Mouse (Mus musculus): ENCODE results near the gene Aldh2. TPM values are rescaled to one million over a fixed set of nuclear protein-coding genes. Genes with fewer than 3 reads are reported as not detected.
A peak's percentile ranks its signal among the peaks of the same experiment; 100 is the strongest.
"Not testable (repeated sequence)": the region's sequence is repeated elsewhere in the genome, so short reads cannot be mapped to it uniquely, and the experiment has no call there.

Aldh2 gene
- polyA plus RNA-seq (2015; fragmentation: Nextera tagmentation; extraction: Ambion mirVana), result 234 and 274 TPM in 2 replicates

GRCm38 (mm10) chr5:121593451-121594401, at the start of gene Aldh2:
TSS of gene Aldh2 (minus strand) at chr5:121593824.
- ATAC-seq (ENCODE audit: low FRiP score, low TSS enrichment), result peak; percentile 90
- Histone ChIP-seq H3K4me1 (ENCODE audit: insufficient read depth, low read length) (peaks cover 27% of the 10 kb centered on the region), H3K9me3 (ENCODE audit: low read length) (no peaks in the 10 kb centered on the region), H3K27ac (ENCODE audit: low read length) (peak within 1 kb of the TSS; percentile 87), H3K4me3 (ENCODE audit: low read length) (peak within 1 kb of the TSS; percentile 76), H3K36me3 (ENCODE audit: insufficient read depth, low read length) (no peaks in the 10 kb centered on the region), H3K9ac (replicated peaks; ENCODE audit: low read length) (peak within 1 kb of the TSS; percentile 85), H3K27me3 (ENCODE audit: insufficient read depth, low read length) (no peaks in the 10 kb centered on the region), H3K4me2 (replicated peaks; ENCODE audit: low read depth, low read length) (peak within 1 kb of the TSS; percentile 95)
- 2% methylated on average over 47 of the region's 47 CpGs for WGBS

DNA sequence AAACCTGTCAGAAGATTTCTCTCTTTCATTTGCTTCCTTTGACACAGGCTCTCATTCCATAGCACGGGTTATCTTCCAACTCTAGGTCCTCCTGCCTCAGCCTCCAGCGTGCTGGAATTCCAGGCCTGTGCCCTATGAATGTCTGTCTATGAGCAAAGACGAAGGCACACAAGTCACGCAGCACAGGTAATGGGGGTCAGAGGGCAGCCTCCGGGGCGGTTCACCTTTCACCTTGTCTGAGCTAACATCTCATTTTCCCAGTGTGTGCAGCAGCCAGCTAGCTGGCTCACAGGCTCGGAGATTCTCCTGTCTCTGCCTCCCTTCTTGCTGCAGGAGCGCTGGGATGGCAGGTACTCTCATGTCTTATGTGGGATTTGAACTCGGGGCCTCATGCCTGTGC, 46.0 kb upstream of the Aldh2 start:
- ATAC-seq (ENCODE audit: low FRiP score, low TSS enrichment), result no peak
- WGBS, result 85% methylated on average over 9 of the region's 9 CpGs
- no peak overlapping the region for H3K9ac ChIP-seq (replicated peaks; ENCODE audit: low read length)
- H3K27ac ChIP-seq (ENCODE audit: low read length), result no peak overlapping the region
- no peaks in the 10 kb centered on the region for H3K27me3 ChIP-seq (ENCODE audit: insufficient read depth, low read length)
- H3K4me3 ChIP-seq (ENCODE audit: low read length), result no peak overlapping the region
- H3K4me1 ChIP-seq (ENCODE audit: insufficient read depth, low read length), result no peaks in the 10 kb centered on the region
- H3K4me2 ChIP-seq (replicated peaks; ENCODE audit: low read depth, low read length), result no peak overlapping the region
- no peaks in the 10 kb centered on the region for H3K9me3 ChIP-seq (ENCODE audit: low read length)
- H3K36me3 ChIP-seq (ENCODE audit: insufficient read depth, low read length), result no peaks in the 10 kb centered on the region

GRCm38 (mm10) chr5:121637296-121637695, 43.7 kb upstream of the Aldh2 start:
- no peaks in the 10 kb centered on the region for H3K9me3 ChIP-seq (ENCODE audit: low read length)
- H3K4me1 ChIP-seq (ENCODE audit: insufficient read depth, low read length), result no peaks in the 10 kb centered on the region
- H3K9ac ChIP-seq (replicated peaks; ENCODE audit: low read length), result no peak overlapping the region
- no peak for ATAC-seq (ENCODE audit: low FRiP score, low TSS enrichment)
- 80% methylated on average over 6 of the region's 6 CpGs for WGBS
- no peak overlapping the region for H3K27ac ChIP-seq (ENCODE audit: low read length)
- no peak overlapping the region for H3K4me2 ChIP-seq (replicated peaks; ENCODE audit: low read depth, low read length)
- no peaks in the 10 kb centered on the region for H3K36me3 ChIP-seq (ENCODE audit: insufficient read depth, low read length)
- no peak overlapping the region for H3K4me3 ChIP-seq (ENCODE audit: low read length)
- H3K27me3 ChIP-seq (ENCODE audit: insufficient read depth, low read length), result no peaks in the 10 kb centered on the region

DNA sequence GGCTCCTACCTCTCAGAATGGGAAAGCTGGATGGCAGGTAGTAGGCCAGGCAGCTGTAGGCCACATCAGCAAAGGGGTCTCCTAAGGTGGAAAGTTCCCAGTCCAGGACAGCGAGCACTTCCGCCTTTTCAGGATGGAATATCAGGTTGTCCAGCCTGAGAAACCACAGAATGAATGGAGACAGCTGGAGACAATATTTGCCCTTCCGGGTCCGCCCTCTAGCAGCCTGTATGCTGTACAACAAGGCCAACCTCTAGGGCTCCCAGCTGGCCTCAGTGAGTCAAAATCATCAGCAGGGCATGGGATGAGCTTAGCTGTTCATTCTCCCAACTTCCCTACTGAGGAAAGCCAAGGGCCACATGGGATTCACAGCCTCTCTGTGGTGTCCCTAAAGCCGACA, 41.0 kb upstream of the Aldh2 start:
- Histone ChIP-seq H3K4me3 (ENCODE audit: low read length) (no peak overlapping the region), H3K36me3 (ENCODE audit: insufficient read depth, low read length) (no peaks in the 10 kb centered on the region), H3K27me3 (ENCODE audit: insufficient read depth, low read length) (no peaks in the 10 kb centered on the region), H3K4me2 (replicated peaks; ENCODE audit: low read depth, low read length) (no peak overlapping the region), H3K9me3 (ENCODE audit: low read length) (no peaks in the 10 kb centered on the region), H3K27ac (ENCODE audit: low read length) (no peak overlapping the region), H3K4me1 (ENCODE audit: insufficient read depth, low read length) (no peaks in the 10 kb centered on the region), H3K9ac (replicated peaks; ENCODE audit: low read length) (no peak overlapping the region)
- 89% methylated on average over 5 of the region's 5 CpGs for WGBS
- no peak for ATAC-seq (ENCODE audit: low FRiP score, low TSS enrichment)

DNA sequence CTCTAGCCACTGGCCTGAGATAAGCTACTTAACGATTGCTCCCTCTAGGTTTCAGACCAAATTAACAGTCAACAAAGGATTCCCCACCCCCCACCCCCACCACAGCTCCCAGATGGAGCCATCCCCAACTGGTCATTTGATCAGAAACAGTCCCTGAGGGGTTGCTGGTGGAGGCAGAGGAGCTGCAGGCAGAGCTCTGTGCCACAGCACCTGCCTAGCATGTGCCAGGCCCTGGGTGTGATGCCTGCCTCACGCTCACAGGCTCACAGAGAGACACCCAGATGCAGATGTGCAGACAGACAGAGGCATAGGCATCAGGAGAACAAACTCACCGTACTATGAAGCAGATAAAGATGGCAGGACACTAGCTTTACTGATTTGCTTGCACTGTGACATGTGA, 39.2 kb upstream of the Aldh2 start:
- Histone ChIP-seq H3K4me2 (replicated peaks; ENCODE audit: low read depth, low read length) (no peak overlapping the region), H3K9me3 (ENCODE audit: low read length) (no peaks in the 10 kb centered on the region), H3K4me1 (ENCODE audit: insufficient read depth, low read length) (no peaks in the 10 kb centered on the region), H3K36me3 (ENCODE audit: insufficient read depth, low read length) (no peaks in the 10 kb centered on the region), H3K27ac (ENCODE audit: low read length) (no peak overlapping the region), H3K9ac (replicated peaks; ENCODE audit: low read length) (no peak overlapping the region), H3K4me3 (ENCODE audit: low read length) (no peak overlapping the region), H3K27me3 (ENCODE audit: insufficient read depth, low read length) (no peaks in the 10 kb centered on the region)
- ATAC-seq (ENCODE audit: low FRiP score, low TSS enrichment), result no peak; the same call in 1 of the 2 replicates
- 38% methylated on average over 3 of the region's 3 CpGs for WGBS

DNA sequence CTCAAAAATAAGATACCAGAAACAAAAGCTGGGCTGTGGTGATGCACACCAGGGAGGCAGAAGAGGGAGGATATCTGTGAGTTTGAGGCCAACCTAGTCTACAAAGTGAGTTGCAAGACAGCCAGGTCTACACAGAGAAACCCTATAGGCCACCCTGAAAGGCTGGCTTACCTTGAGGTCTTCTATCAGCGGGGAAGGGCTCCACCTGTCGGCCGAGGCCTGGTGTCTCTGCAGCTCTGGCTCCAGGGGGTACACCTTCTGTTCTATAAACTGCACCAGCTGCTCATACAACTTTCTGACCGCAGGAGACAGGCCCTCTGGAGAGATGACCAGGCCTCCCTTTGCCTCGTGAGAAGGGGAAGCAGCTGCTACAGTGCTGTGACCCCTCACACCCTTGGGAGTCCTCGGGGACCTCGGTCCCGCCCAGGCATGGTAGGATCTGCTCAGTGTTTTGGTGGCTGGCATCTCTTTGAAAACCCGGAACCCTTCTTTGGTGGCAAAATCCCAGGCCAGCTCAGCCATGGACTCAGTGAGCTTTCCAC, 37.6 kb upstream of the Aldh2 start:
- not testable (repeated sequence) for H3K36me3 ChIP-seq (ENCODE audit: insufficient read depth, low read length); ATAC-seq (ENCODE audit: low FRiP score, low TSS enrichment)
- 54% methylated on average over 8 of the region's 9 CpGs for WGBS

DNA sequence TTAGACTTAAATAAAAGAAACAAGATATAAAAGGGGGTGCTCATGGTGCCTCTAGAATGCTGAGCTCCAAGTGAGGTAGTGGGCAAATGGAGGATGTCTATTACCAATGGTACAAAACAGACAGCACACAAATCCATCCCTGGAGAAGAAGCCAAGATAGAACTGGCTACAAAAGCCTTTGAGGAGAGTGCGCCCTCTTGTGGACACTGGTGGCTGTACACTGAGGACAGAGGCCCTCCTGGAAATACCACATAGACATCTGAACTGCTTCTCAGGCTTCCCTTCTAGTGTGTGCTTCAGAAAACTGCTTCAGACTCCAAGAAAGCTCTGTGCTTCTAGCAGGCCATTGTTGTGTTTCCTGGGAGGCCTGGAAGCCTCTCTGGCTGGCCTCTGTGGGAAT, 34.2 kb upstream of the Aldh2 start:
- WGBS, result 4% methylated on average over 1 of the region's 1 CpGs
- Histone ChIP-seq H3K27ac (ENCODE audit: low read length) (no peak overlapping the region), H3K9ac (replicated peaks; ENCODE audit: low read length) (no peak overlapping the region), H3K36me3 (ENCODE audit: insufficient read depth, low read length) (no peaks in the 10 kb centered on the region), H3K4me2 (replicated peaks; ENCODE audit: low read depth, low read length) (no peak overlapping the region), H3K27me3 (ENCODE audit: insufficient read depth, low read length) (no peaks in the 10 kb centered on the region), H3K4me3 (ENCODE audit: low read length) (no peak overlapping the region), H3K9me3 (ENCODE audit: low read length) (no peaks in the 10 kb centered on the region), H3K4me1 (ENCODE audit: insufficient read depth, low read length) (no peaks in the 10 kb centered on the region)
- ATAC-seq (ENCODE audit: low FRiP score, low TSS enrichment), result no peak

More for the DNA sequence above, 37.6 kb upstream of the Aldh2 start:
- H3K4me1 ChIP-seq (ENCODE audit: insufficient read depth, low read length); H3K27ac ChIP-seq (ENCODE audit: low read length); H3K27me3 ChIP-seq (ENCODE audit: insufficient read depth, low read length); H3K9ac ChIP-seq (replicated peaks; ENCODE audit: low read length); H3K4me2 ChIP-seq (replicated peaks; ENCODE audit: low read depth, low read length); H3K4me3 ChIP-seq (ENCODE audit: low read length); H3K9me3 ChIP-seq (ENCODE audit: low read length): not testable (repeated sequence)

DNA sequence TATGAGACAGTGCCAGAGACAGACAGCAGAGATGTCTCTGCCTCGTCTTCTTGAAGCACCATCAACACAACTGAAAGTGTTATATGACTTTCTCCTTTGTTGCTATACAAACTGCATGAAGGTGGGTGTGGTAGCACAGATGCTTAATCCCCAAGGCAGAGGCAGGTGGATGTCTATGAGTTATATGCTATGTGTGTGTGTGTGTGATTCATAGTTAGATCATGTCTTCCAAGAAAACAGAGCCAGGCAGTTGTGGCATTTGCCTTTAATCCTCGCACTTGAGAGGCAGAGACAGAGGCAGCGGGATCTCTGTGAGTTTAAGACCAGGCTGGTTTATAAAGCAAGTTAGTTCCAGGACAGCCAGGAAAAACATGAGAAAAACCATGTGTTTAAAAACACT, 29.6 kb upstream of the Aldh2 start:
- ATAC-seq (ENCODE audit: low FRiP score, low TSS enrichment), result no peak
- H3K4me3 ChIP-seq (ENCODE audit: low read length), result no peak overlapping the region
- no peaks in the 10 kb centered on the region for H3K27me3 ChIP-seq (ENCODE audit: insufficient read depth, low read length)
- H3K9ac ChIP-seq (replicated peaks; ENCODE audit: low read length), result no peak overlapping the region
- H3K4me1 ChIP-seq (ENCODE audit: insufficient read depth, low read length), result peaks cover 10% of the 10 kb centered on the region
- no peak overlapping the region for H3K4me2 ChIP-seq (replicated peaks; ENCODE audit: low read depth, low read length)
- no peak overlapping the region for H3K27ac ChIP-seq (ENCODE audit: low read length)
- H3K9me3 ChIP-seq (ENCODE audit: low read length), result no peaks in the 10 kb centered on the region
- H3K36me3 ChIP-seq (ENCODE audit: insufficient read depth, low read length), result no peaks in the 10 kb centered on the region
- WGBS, result 81% methylated on average over 3 of the region's 3 CpGs

- H3K9ac ChIP-seq (replicated peaks; ENCODE audit: low read length), result no peak overlapping the region
- peaks cover 11% of the 10 kb centered on the region for H3K4me1 ChIP-seq (ENCODE audit: insufficient read depth, low read length)
- no peak overlapping the region for H3K4me2 ChIP-seq (replicated peaks; ENCODE audit: low read depth, low read length)
- H3K36me3 ChIP-seq (ENCODE audit: insufficient read depth, low read length), result no peaks in the 10 kb centered on the region
- H3K27me3 ChIP-seq (ENCODE audit: insufficient read depth, low read length), result no peaks in the 10 kb centered on the region
- H3K9me3 ChIP-seq (ENCODE audit: low read length), result no peaks in the 10 kb centered on the region
- ATAC-seq (ENCODE audit: low FRiP score, low TSS enrichment), result no peak
- no peak overlapping the region for H3K27ac ChIP-seq (ENCODE audit: low read length)
- WGBS, result 89% methylated on average over 5 of the region's 5 CpGs
- no peak overlapping the region for H3K4me3 ChIP-seq (ENCODE audit: low read length)
These were observed 27.5 kb upstream of the Aldh2 start for GRCm38 (mm10) chr5:121621102-121621501.

Measured in kidney, embryonic 16.5 days (tissue).